Mouse (Mus musculus): ENCODE measurements around the gene Myo1b.
A peak's percentile ranks its signal among the peaks of the same experiment; 100 is the strongest.
"Not testable (repeated sequence)": the region's sequence is repeated elsewhere in the genome, so short reads cannot be mapped to it uniquely, and the experiment has no call there.

Gene Myo1b

GRCm38 (mm10) chr1:51895961-51896360 is 19.9 kb downstream of the Myo1b start:
- no peak for DNase-seq (ENCODE audit: low spot score in 2 of 2)

- no peak for DNase-seq (ENCODE audit: low spot score in 2 of 2)
Observed at GRCm38 (mm10) chr1:51894721-51895120, 21.1 kb downstream of the Myo1b start.

- no peak for DNase-seq (ENCODE audit: low spot score in 2 of 2)
Observed at GRCm38 (mm10) chr1:51893521-51894355, 22.1 kb downstream of the Myo1b start.

GRCm38 (mm10) chr1:51892005-51892404 is 23.9 kb downstream of the Myo1b start:
- DNase-seq (ENCODE audit: low spot score in 2 of 2) = no peak

- DNase-seq (ENCODE audit: low spot score in 2 of 2) = no peak
Observed at GRCm38 (mm10) chr1:51888046-51888813, 27.6 kb downstream of the Myo1b start.

GRCm38 (mm10) chr1:51885356-51885983 is 30.4 kb downstream of the Myo1b start:
- no peak for DNase-seq (ENCODE audit: low spot score in 2 of 2)

GRCm38 (mm10) chr1:51883211-51883610 is 32.7 kb downstream of the Myo1b start:
- DNase-seq (ENCODE audit: low spot score in 2 of 2) = no peak

- DNase-seq (ENCODE audit: low spot score in 2 of 2) = no peak
Observed at GRCm38 (mm10) chr1:51882752-51883151, 33.1 kb downstream of the Myo1b start.

- peak; percentile 26 to 41 for DNase-seq (ENCODE audit: low spot score in 2 of 2)
Observed at GRCm38 (mm10) chr1:51879927-51880814, 35.7 kb downstream of the Myo1b start.

GRCm38 (mm10) chr1:51879333-51879770 is 36.5 kb downstream of the Myo1b start:
- no peak for DNase-seq (ENCODE audit: low spot score in 2 of 2)

- DNase-seq (ENCODE audit: low spot score in 2 of 2) = peak; percentile 24 to 26
Observed at GRCm38 (mm10) chr1:51875462-51876225, 40.2 kb downstream of the Myo1b start.

GRCm38 (mm10) chr1:51872493-51873261 is 43.2 kb downstream of the Myo1b start:
- DNase-seq (ENCODE audit: low spot score in 2 of 2) = no peak

GRCm38 (mm10) chr1:51871234-51871633 is 44.6 kb downstream of the Myo1b start:
- not testable (repeated sequence) for DNase-seq (ENCODE audit: low spot score in 2 of 2)

GRCm38 (mm10) chr1:51862828-51863421 is 52.9 kb downstream of the Myo1b start:
- no peak for DNase-seq (ENCODE audit: low spot score in 2 of 2)

GRCm38 (mm10) chr1:51860837-51861236 is 55.0 kb downstream of the Myo1b start:
- no peak for DNase-seq (ENCODE audit: low spot score in 2 of 2)

- no peak for DNase-seq (ENCODE audit: low spot score in 2 of 2)
Observed at GRCm38 (mm10) chr1:51856946-51857345, 58.9 kb downstream of the Myo1b start.

- DNase-seq (ENCODE audit: low spot score in 2 of 2) = no peak
Observed at GRCm38 (mm10) chr1:51856245-51856915, 59.5 kb downstream of the Myo1b start.

- no peak for DNase-seq (ENCODE audit: low spot score in 2 of 2)
Observed at GRCm38 (mm10) chr1:51855541-51856244, 60.2 kb downstream of the Myo1b start.
